Comparison of ENCODE assay signal across 23 mouse cellular contexts in genomic region chrX:167011977-167012542, GRCm38 (mm10).
A peak's percentile ranks its signal among the peaks of the same experiment; 100 is the strongest.
DNase-seq lines count a peak whose midpoint lies in the region; ATAC-seq and TF ChIP-seq lines count a peak whose summit lies in the region.
"Had no signal": no experiment of that assay in that cellular context is flagged by ENCODE, and none has a peak within 500 bp of the region (broad histone marks: within the 10 kb centered on the region; RNA-seq: fewer than 3 reads in every experiment).

No protein-coding gene starts in this region.

- intact Hi-C loops in heart, postnatal 36 days (cut with DNase I): loop anchor here (10.0 kb wide), 1 partner anchor 347 kb away; no protein-coding TSS in a partner anchor

- no peak for TF ChIP-seq CTCF in intestine, postnatal 0 days (IDR thresholded peaks at IDR 0.05; ENCODE audit: low read depth)
- no peak for TF ChIP-seq CTCF in lung, postnatal 0 days (IDR thresholded peaks at IDR 0.05)

- H3K9ac ChIP-seq in intestine, embryonic 14.5 days (ENCODE audit: low read length): no peak overlapping the region
- H3K9ac ChIP-seq in intestine, postnatal 0 days (ENCODE audit: low read depth, low read length): no peak overlapping the region
- H3K9ac ChIP-seq in intestine, embryonic 15.5 days: no peak overlapping the region
- no peak overlapping the region for H3K9ac ChIP-seq in lung, postnatal 0 days (replicated peaks; ENCODE audit: low read depth)
- H3K9ac ChIP-seq: embryonic facial prominence, embryonic 15.5 days; heart, embryonic 12.5 days had no signal

- no peak overlapping the region for H3K4me3 ChIP-seq in intestine, embryonic 14.5 days (ENCODE audit: low read depth, low read length)
- H3K4me3 ChIP-seq in intestine, postnatal 0 days (ENCODE audit: low read depth, low read length): no peak overlapping the region
- no peak overlapping the region for H3K4me3 ChIP-seq in intestine, embryonic 15.5 days (replicated peaks)
- no peak overlapping the region for H3K4me3 ChIP-seq in lung, postnatal 0 days (ENCODE audit: low read depth, low read length)
- H3K4me3 ChIP-seq: embryonic facial prominence, embryonic 15.5 days; erythroblast, embryonic 14.5 days; forebrain, embryonic 10.5 days; gastrocnemius, adult 2 months; heart, embryonic 12.5 days had no signal

- H3K4me1 ChIP-seq in intestine, embryonic 14.5 days (replicated peaks; ENCODE audit: control insufficient read depth, insufficient read depth, low read length): no peaks in the 10 kb centered on the region
- H3K4me1 ChIP-seq in intestine, postnatal 0 days (replicated peaks; ENCODE audit: control insufficient read depth, insufficient read depth, low read length): no peaks in the 10 kb centered on the region
- H3K4me1 ChIP-seq in intestine, embryonic 15.5 days (replicated peaks): no peaks in the 10 kb centered on the region
- H3K4me1 ChIP-seq in lung, postnatal 0 days (ENCODE audit: insufficient read depth, low read depth, low read length): no peaks in the 10 kb centered on the region
- H3K4me1 ChIP-seq: embryonic facial prominence, embryonic 15.5 days; forebrain, embryonic 10.5 days; heart, embryonic 12.5 days had no signal

- no peak overlapping the region for H3K27ac ChIP-seq in intestine, embryonic 14.5 days (ENCODE audit: low read depth)
- H3K27ac ChIP-seq in intestine, postnatal 0 days (ENCODE audit: low read depth, low read length): no peak overlapping the region
- no peak overlapping the region for H3K27ac ChIP-seq in intestine, embryonic 15.5 days
- H3K27ac ChIP-seq in lung, postnatal 0 days (ENCODE audit: low read length): 0 out of 2 replicates have a peak overlapping the region, but pooled peaks have one; percentile 6
- H3K27ac ChIP-seq: embryonic facial prominence, embryonic 15.5 days; forebrain, embryonic 10.5 days; gastrocnemius, adult 2 months had no signal

- WGBS in intestine, embryonic 14.5 days: 60% methylated on average over 1 of the region's 1 CpGs
- 37% methylated on average over 1 of the region's 1 CpGs for WGBS in intestine, postnatal 0 days
- WGBS in intestine, embryonic 15.5 days: 46% methylated on average over 1 of the region's 1 CpGs
- WGBS in lung, postnatal 0 days: 47% methylated on average over 1 of the region's 1 CpGs

- H3K27me3 ChIP-seq in intestine, embryonic 14.5 days (replicated peaks; ENCODE audit: control insufficient read depth, insufficient read depth, low read length): peaks cover 13% of the 10 kb centered on the region; the same call in 1 of the 2 replicates
- H3K27me3 ChIP-seq in intestine, postnatal 0 days (replicated peaks; ENCODE audit: control insufficient read depth, insufficient read depth, low read length): no peaks in the 10 kb centered on the region
- no peaks in the 10 kb centered on the region for H3K27me3 ChIP-seq in intestine, embryonic 15.5 days (replicated peaks)
- H3K27me3 ChIP-seq in lung, postnatal 0 days (replicated peaks; ENCODE audit: insufficient read depth, low read length): no peaks in the 10 kb centered on the region
- H3K27me3 ChIP-seq: heart, embryonic 12.5 days had no signal

- 0 out of 2 replicates have a peak, but pooled peaks have one; percentile 23 for ATAC-seq in intestine, embryonic 14.5 days (replicated peaks; ENCODE audit: low FRiP score, low TSS enrichment, low read depth)
- ATAC-seq in intestine, postnatal 0 days: no peak
- peak; percentile 79 for ATAC-seq in intestine, embryonic 15.5 days
- ATAC-seq in lung, postnatal 0 days: peak; percentile 88
- ATAC-seq in megakaryocyte, adult 5-6 weeks (ENCODE audit: poor library complexity, severe bottlenecking): no peak
- ATAC-seq: CD4-positive, CD25-positive, alpha-beta regulatory T cell, adult 4 months; forebrain, embryonic 14.5 days had no signal

- DNase-seq in intestine, embryonic 14.5 days (ENCODE audit: low spot score): no peak
- DNase-seq in lung, postnatal 0 days (ENCODE audit: low spot score): peak; percentile 78
- peak; percentile 42 for DNase-seq in lung, postnatal 36 days
- no peak for DNase-seq in kidney, postnatal 25 days
- DNase-seq in heart, postnatal 36 days: no peak
- DNase-seq: adrenal gland, adult 8-10 months; adrenal gland, postnatal 36 days; B cell, adult 2 months; cerebellum, adult 8-10 months; cerebellum, postnatal 14 days; embryo, embryonic 11 days; gastrocnemius, adult 2 months; gastrocnemius, postnatal 25 days had no signal

- TF ChIP-seq EP300 in lung, postnatal 0 days (IDR thresholded peaks at IDR 0.05): peak; percentile 92

- no peaks in the 10 kb centered on the region for H3K36me3 ChIP-seq in intestine, embryonic 14.5 days (ENCODE audit: control insufficient read depth, insufficient read depth, low read length)
- H3K36me3 ChIP-seq in intestine, postnatal 0 days (ENCODE audit: control insufficient read depth, insufficient read depth): no peaks in the 10 kb centered on the region
- H3K36me3 ChIP-seq in intestine, embryonic 15.5 days: no peaks in the 10 kb centered on the region
- no peaks in the 10 kb centered on the region for H3K36me3 ChIP-seq in lung, postnatal 0 days (ENCODE audit: insufficient read depth, low read length)
- H3K36me3 ChIP-seq: embryonic facial prominence, embryonic 15.5 days; forebrain, embryonic 10.5 days; G1E; heart, embryonic 12.5 days had no signal

- no peak overlapping the region for H3K4me2 ChIP-seq in intestine, embryonic 14.5 days (ENCODE audit: low read length)
- H3K4me2 ChIP-seq in intestine, postnatal 0 days (replicated peaks; ENCODE audit: low read depth): no peak overlapping the region
- H3K4me2 ChIP-seq in intestine, embryonic 15.5 days (replicated peaks): no peak overlapping the region
- no peak overlapping the region for H3K4me2 ChIP-seq in lung, postnatal 0 days (replicated peaks; ENCODE audit: low read depth, low read length)
- H3K4me2 ChIP-seq: embryonic facial prominence, embryonic 15.5 days; heart, embryonic 12.5 days had no signal

- no peaks in the 10 kb centered on the region for H3K9me3 ChIP-seq in intestine, embryonic 14.5 days (ENCODE audit: control insufficient read depth, low read length)
- H3K9me3 ChIP-seq in intestine, postnatal 0 days (ENCODE audit: control insufficient read depth): no peaks in the 10 kb centered on the region
- no peaks in the 10 kb centered on the region for H3K9me3 ChIP-seq in intestine, embryonic 15.5 days
- no peaks in the 10 kb centered on the region for H3K9me3 ChIP-seq in lung, postnatal 0 days (ENCODE audit: low read length)
- H3K9me3 ChIP-seq: embryonic facial prominence, embryonic 15.5 days; forebrain, embryonic 10.5 days; G1E; heart, embryonic 12.5 days had no signal

Comparison
In these comparisons a context has a peak if more than half of its experiments do, and no peak if none do; other contexts are left out.
1. ATAC-seq: peak in intestine, embryonic 14.5 days (single experiment), intestine, embryonic 15.5 days (single experiment) and lung, postnatal 0 days (single experiment); none in intestine, postnatal 0 days (single experiment) and megakaryocyte, adult 5-6 weeks (single experiment).
2. DNase-seq: peak in lung, postnatal 0 days (single experiment) and lung, postnatal 36 days (single experiment); none in intestine, embryonic 14.5 days (single experiment), kidney, postnatal 25 days (0 of 2) and heart, postnatal 36 days (0 of 2).